Mouse (Mus musculus) hindbrain, postnatal 0 days (tissue): ENCODE measurements around the gene Sept9. TPM values are rescaled to one million over a fixed set of nuclear protein-coding genes. Genes with fewer than 3 reads are reported as not detected.

ENCODE experiments used
- ATAC-seq: fragments of 200-750 bp; cut with Nextera tagmentation; 2 replicates; pipeline ENCODE4 v1.8.0; 2017; ENCODE audit warnings: mild to moderate bottlenecking, moderate TSS enrichment, moderate library complexity
- DNase-seq: peaks from one replicate; pipeline ENCODE4 v3.0.0-alpha.2; 2015; ENCODE audit warnings: low spot score
- H3K27ac ChIP-seq: fragments of 300-500 bp; sonication (generic); 2 replicates; pipeline ENCODE4 v1.5.1; 2014; ENCODE audit warnings: mild to moderate bottlenecking
- H3K27me3 ChIP-seq: fragments of 300-500 bp; sonication (generic); 2 replicates; pipeline ENCODE4 v1.6.1; 2014; ENCODE audit warnings: low read length, mixed read lengths; ENCODE audit not compliant: insufficient read depth
- H3K36me3 ChIP-seq: fragments of 300-500 bp; sonication (generic); 2 replicates; pipeline ENCODE4 v1.6.1; 2014; ENCODE audit warnings: low read length, mixed read lengths; ENCODE audit not compliant: insufficient read depth
- H3K4me1 ChIP-seq: fragments of 300-500 bp; sonication (generic); 2 replicates; pipeline ENCODE4 v1.6.1; 2014; ENCODE audit warnings: antibody characterized with exemption, low read length, mixed read lengths; ENCODE audit not compliant: insufficient read depth
- H3K4me2 ChIP-seq: fragments of 300-500 bp; sonication (generic); 2 replicates; pipeline ENCODE4 v1.6.1; 2014; ENCODE audit warnings: low read depth, mild to moderate bottlenecking, low read length, moderate library complexity, mixed read lengths
- H3K4me3 ChIP-seq: fragments of 300-500 bp; sonication (generic); 2 replicates; pipeline ENCODE4 v1.5.1; 2014; ENCODE audit warnings: low read length
- H3K9ac ChIP-seq: fragments of 300-500 bp; sonication (generic); replicated peaks from 2 replicates; pipeline ENCODE4 v1.6.1; 2014; ENCODE audit warnings: mild to moderate bottlenecking, low read length, moderate library complexity, mixed read lengths
- H3K9me3 ChIP-seq: fragments of 300-500 bp; sonication (generic); 2 replicates; pipeline ENCODE4 v1.6.1; 2016; ENCODE audit warnings: low read length, mixed read lengths
- CTCF ChIP-seq: IDR thresholded peaks from 2 replicates; pipeline ENCODE4 v1.5.1; 2016; ENCODE audit warnings: antibody characterized with exemption, control low read depth, low read depth
- WGBS: fragments of 180-500 bp; shearing (Covaris S2); extraction: QIAGEN DNeasy Blood & Tissue Kit; methylation state at CpG from one replicate; pipeline ENCODE4 v1.1.7; 2014; 5-methylcytosine and 5-hydroxymethylcytosine counted together
- polyA plus RNA-seq: library from polyadenylated mRNA; unstranded; fragments of >200 nt; fragmentation: Nextera tagmentation; extraction: Ambion mirVana; gene quantifications from 2 replicates; pipeline ENCODE4 v1.2.1, GENCODE M21; 2015
- total RNA-seq: library from RNA; depleted of rRNA; stranded (reverse); fragments of >200 nt; gene quantifications from 2 replicates; pipeline ENCODE4 v1.2.3, GENCODE M21; 2014

The Sept9 gene
- total and polyA plus RNA-seq, 2 experiments from 2014 or later: 88.8 to 112 TPM

DNA sequence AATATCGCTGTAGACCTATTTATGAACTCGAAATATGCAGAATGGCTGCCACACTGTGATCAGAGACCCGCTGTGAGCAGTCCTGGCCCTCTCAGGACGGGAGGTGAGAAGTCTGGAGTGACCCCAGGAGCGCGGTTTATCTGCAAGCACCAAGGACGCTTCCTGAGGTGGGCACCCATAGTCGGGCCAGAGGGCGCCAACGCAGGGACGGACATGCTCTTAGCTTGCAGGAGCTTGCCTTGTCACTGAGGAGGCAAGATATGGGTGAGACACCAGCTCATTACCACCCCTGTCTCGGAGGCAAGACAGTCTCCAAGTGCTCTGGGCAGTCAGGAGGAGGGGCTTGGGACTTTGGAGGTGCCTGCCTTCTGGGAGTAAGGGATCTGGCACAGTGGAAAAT is 2.4 kb downstream of the Sept9 start:
- Histone ChIP-seq H3K36me3 (no peaks in the 10 kb centered on the region), H3K9ac (no peak overlapping the region), H3K27me3 (peaks cover 15% of the 10 kb centered on the region), H3K4me3 (no peak overlapping the region), H3K4me2 (no peak overlapping the region), H3K4me1 (peaks cover 8% of the 10 kb centered on the region; the same call in 1 of the 2 replicates), H3K9me3 (no peaks in the 10 kb centered on the region), H3K27ac (no peak overlapping the region)
- no peak for TF ChIP-seq CTCF
- ATAC-seq (no peak), DNase-seq (no peak)
- 89% methylated on average over 12 of the region's 12 CpGs for WGBS

GRCm38 (mm10) chr11:117204606-117205005 is 5.1 kb downstream of the Sept9 start:
- 89% methylated on average over 8 of the region's 8 CpGs for WGBS
- H3K4me1 ChIP-seq: peaks cover 3% of the 10 kb centered on the region; the same call in 1 of the 2 replicates
- ATAC-seq (no peak), DNase-seq (no peak)
- H3K27ac ChIP-seq: no peak overlapping the region
- H3K36me3 ChIP-seq: no peaks in the 10 kb centered on the region
- TF ChIP-seq CTCF: no peak
- H3K4me2 ChIP-seq: no peak overlapping the region
- H3K9me3 ChIP-seq: no peaks in the 10 kb centered on the region
- no peak overlapping the region for H3K9ac ChIP-seq
- H3K27me3 ChIP-seq: peaks cover 2% of the 10 kb centered on the region
- H3K4me3 ChIP-seq: no peak overlapping the region

GRCm38 (mm10) chr11:117205042-117205441 is 5.6 kb downstream of the Sept9 start:
- Histone ChIP-seq H3K9ac (no peak overlapping the region), H3K27ac (no peak overlapping the region), H3K4me3 (no peak overlapping the region), H3K4me1 (no peaks in the 10 kb centered on the region), H3K4me2 (no peak overlapping the region), H3K36me3 (no peaks in the 10 kb centered on the region), H3K9me3 (no peaks in the 10 kb centered on the region), H3K27me3 (no peaks in the 10 kb centered on the region; the same call in 1 of the 2 replicates)
- 68% methylated on average over 6 of the region's 6 CpGs for WGBS
- no peak for TF ChIP-seq CTCF
- no peak for DNase-seq
- no peak for ATAC-seq

DNA sequence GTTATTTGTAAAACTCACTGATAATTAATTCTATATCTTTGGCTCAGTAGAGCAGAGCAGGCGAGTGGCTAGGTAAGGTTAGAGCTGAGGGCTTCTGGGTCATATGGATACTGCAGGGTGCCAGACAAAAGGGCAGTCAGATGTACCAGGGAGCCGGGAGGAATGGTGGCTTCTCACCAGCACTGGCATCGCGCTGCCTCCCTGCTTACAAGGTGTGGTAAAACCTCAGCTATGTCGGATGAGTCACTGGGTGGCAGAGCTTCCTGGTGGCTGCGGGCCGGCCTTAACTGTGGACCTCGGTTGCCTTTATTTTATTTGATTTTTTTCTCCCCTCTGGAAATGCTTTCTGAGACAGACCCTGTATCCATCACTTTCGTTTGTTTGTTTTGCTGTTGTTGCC is 6.0 kb downstream of the Sept9 start:
- no peak for ATAC-seq
- H3K27ac ChIP-seq: no peak overlapping the region
- WGBS: 84% methylated on average over 9 of the region's 9 CpGs
- no peak overlapping the region for H3K4me3 ChIP-seq
- no peak for TF ChIP-seq CTCF
- DNase-seq: no peak
- H3K9me3 ChIP-seq: no peaks in the 10 kb centered on the region
- H3K27me3 ChIP-seq: no peaks in the 10 kb centered on the region; the same call in 1 of the 2 replicates
- H3K9ac ChIP-seq: no peak overlapping the region
- no peaks in the 10 kb centered on the region for H3K4me1 ChIP-seq
- H3K4me2 ChIP-seq: no peak overlapping the region
- H3K36me3 ChIP-seq: no peaks in the 10 kb centered on the region

- Histone ChIP-seq H3K36me3 (no peaks in the 10 kb centered on the region), H3K4me1 (no peaks in the 10 kb centered on the region), H3K4me3 (no peak overlapping the region), H3K27me3 (no peaks in the 10 kb centered on the region; the same call in 1 of the 2 replicates), H3K9ac (no peak overlapping the region), H3K9me3 (no peaks in the 10 kb centered on the region), H3K4me2 (no peak overlapping the region), H3K27ac (no peak overlapping the region)
- WGBS: 63% methylated on average over 5 of the region's 5 CpGs
- TF ChIP-seq CTCF: no peak
- no peak for DNase-seq
- ATAC-seq: no peak
These were observed 8.0 kb downstream of the Sept9 start for GRCm38 (mm10) chr11:117207436-117207835.

DNA sequence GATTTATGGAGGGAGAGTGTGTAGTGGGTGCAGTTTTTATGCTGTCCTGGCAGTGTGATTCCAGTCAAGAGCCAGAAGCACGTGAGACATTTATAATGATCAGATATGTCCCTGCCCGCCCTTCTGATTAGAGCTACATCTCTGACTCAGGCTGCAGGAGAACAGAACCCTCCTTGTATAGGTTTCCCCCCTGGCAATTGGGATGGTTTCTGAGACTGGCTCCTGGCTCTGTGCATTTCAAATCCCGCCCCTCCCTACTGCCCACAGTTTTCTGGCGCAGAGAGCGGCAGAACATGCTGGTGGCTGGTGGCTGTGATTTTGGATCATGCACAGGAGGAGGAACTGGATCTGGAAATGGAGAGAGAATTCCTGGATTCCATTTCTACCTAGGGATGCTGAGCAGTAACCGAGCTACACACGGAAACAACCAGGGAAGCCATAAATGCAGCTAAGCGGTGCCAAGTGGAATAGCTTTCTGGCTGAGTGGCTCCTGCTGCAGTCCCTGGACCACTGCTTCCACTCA is 8.8 kb downstream of the Sept9 start:
- DNase-seq (peak; percentile 41), ATAC-seq (no peak)
- Histone ChIP-seq H3K9me3 (no peaks in the 10 kb centered on the region), H3K27me3 (no peaks in the 10 kb centered on the region; the same call in 1 of the 2 replicates), H3K4me3 (no peak overlapping the region), H3K4me1 (no peaks in the 10 kb centered on the region), H3K36me3 (no peaks in the 10 kb centered on the region), H3K9ac (no peak overlapping the region), H3K4me2 (no peak overlapping the region), H3K27ac (no peak overlapping the region)
- TF ChIP-seq CTCF: no peak
- WGBS: 52% methylated on average over 8 of the region's 8 CpGs

DNA sequence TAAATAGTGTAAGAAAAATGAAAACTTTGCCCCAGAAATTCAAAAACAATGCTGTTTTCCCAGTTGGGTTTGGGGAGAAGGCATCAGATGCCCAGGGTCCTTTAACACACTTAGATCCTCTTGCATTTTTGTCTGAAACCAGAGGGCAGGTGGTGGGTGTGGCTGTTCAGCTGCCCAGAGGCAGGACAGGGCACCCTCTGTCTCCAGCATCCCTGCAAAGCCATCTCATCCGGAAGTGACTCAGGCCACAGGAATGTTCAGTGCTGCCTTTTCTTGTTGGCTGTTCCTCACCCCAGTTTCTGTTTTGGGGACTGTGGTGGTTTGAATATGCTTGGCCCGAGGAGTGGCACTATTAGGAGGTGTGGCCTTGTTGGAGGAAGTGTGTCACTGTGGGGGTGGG is 17.3 kb downstream of the Sept9 start:
- Histone ChIP-seq H3K27me3 (no peaks in the 10 kb centered on the region), H3K9me3 (no peaks in the 10 kb centered on the region), H3K4me3 (no peak overlapping the region), H3K27ac (no peak overlapping the region), H3K36me3 (no peaks in the 10 kb centered on the region), H3K4me2 (no peak overlapping the region), H3K4me1 (no peaks in the 10 kb centered on the region), H3K9ac (no peak overlapping the region)
- TF ChIP-seq CTCF: no peak
- ATAC-seq (no peak), DNase-seq (no peak)
- 59% methylated on average over 2 of the region's 2 CpGs for WGBS
